Mouse (Mus musculus) testis, adult 2 months (tissue): ENCODE results near the gene Adamts20.

Experiments used
- CTCF ChIP-seq: fragments of 200-500 bp; IDR thresholded peaks from 2 replicates; pipeline ENCODE4 v1.5.1; 2012; ENCODE audit warnings: low read depth, mild to moderate bottlenecking, inconsistent platforms, low read length, moderate library complexity; ENCODE audit not compliant: control insufficient read depth, insufficient read depth, insufficient replicate concordance
- POLR2A ChIP-seq: fragments of 200-500 bp; IDR thresholded peaks from 2 replicates; pipeline ENCODE4 v1.6.1; 2012; ENCODE audit warnings: low read depth, mild to moderate bottlenecking, inconsistent platforms, low read length, moderate library complexity; ENCODE audit not compliant: control insufficient read depth

GRCm38 (mm10) chr15:94220686-94221085, 244.5 kb downstream of the Adamts20 start:
- TF ChIP-seq POLR2A, result no peak
- no peak for TF ChIP-seq CTCF
